Mouse (Mus musculus) ES-Bruce4 (cell line): ENCODE data around the gene Rnf169.

Source experiments
- EP300 ChIP-seq: IDR thresholded peaks from 2 replicates; pipeline ENCODE4 v1.6.1; 2011; ENCODE audit warnings: low read depth, low read length; ENCODE audit not compliant: insufficient read depth
- POLR2A ChIP-seq: IDR thresholded peaks from one replicate; pipeline ENCODE4 v1.8.1; 2011; ENCODE audit warnings: low read length; ENCODE audit not compliant: insufficient read depth

DNA sequence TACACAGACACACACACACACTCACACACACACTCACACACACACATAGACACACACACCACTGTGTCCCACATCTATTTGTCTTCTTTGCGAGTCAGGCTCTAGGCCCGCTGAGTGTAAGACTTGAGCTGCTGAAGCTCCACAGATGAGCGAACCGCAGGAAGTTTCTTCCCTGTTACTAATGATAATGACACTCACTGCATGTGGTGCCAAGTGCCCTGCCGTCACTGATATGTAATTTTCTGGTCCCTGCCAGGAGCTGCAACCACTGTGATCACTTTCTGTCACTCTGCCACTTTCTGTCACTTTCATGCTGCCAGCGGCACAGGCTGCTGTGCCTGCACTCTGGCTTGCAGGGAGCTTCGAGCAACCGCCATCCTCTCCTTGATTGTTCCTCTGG is 31.8 kb upstream of the Rnf169 start:
- TF ChIP-seq EP300 (no peak), POLR2A (no peak)
